Mouse (Mus musculus) ES-E14 (cell line): ENCODE results near the gene Bckdk. TPM values are rescaled to one million over a fixed set of nuclear protein-coding genes. Genes with fewer than 3 reads are reported as not detected.

Experiments
- DNase-seq: peaks from one replicate; pipeline ENCODE4 v3.0.0-alpha.2; 2013; ENCODE audit warnings: low read depth, low spot score
- H3K27ac ChIP-seq: 2 replicates; pipeline ENCODE4 v1.5.1; 2012; ENCODE audit warnings: low read depth, mild to moderate bottlenecking, low read length, moderate library complexity, mixed read lengths; ENCODE audit not compliant: poor library complexity, insufficient read depth, severe bottlenecking
- H3K36me3 ChIP-seq: 2 replicates; pipeline ENCODE4 v1.6.1; 2012; ENCODE audit warnings: mild to moderate bottlenecking, low read length, moderate library complexity, mixed read lengths; ENCODE audit not compliant: control insufficient read depth, poor library complexity, insufficient read depth, severe bottlenecking
- H3K4me1 ChIP-seq, 2 experiments: fragments of 150-350 bp in 1 of 2; sonication (generic) in 1 of 2; 2 replicates each; pipeline ENCODE4 v1.6.1; 2012; ENCODE audit warnings: low read length in 2 of 2, mild to moderate bottlenecking in 1 of 2, mixed read lengths in 1 of 2; ENCODE audit not compliant: control insufficient read depth in 2 of 2, insufficient read depth in 2 of 2, poor library complexity in 1 of 2
- H3K4me3 ChIP-seq, 2 experiments: fragments of 150-350 bp in 1 of 2; sonication (generic) in 1 of 2; 2 replicates each; pipeline ENCODE4 v1.5.1; 2012; ENCODE audit warnings: low read length in 2 of 2, low read depth in 1 of 2, mild to moderate bottlenecking in 1 of 2, mixed read lengths in 1 of 2; ENCODE audit not compliant: insufficient read depth in 1 of 2, poor library complexity in 1 of 2, severe bottlenecking in 1 of 2
- H3K9ac ChIP-seq: 2 replicates; pipeline ENCODE4 v1.6.1; 2012; ENCODE audit warnings: low read depth, mild to moderate bottlenecking, low read length, mixed read lengths; ENCODE audit not compliant: poor library complexity, insufficient read depth, severe bottlenecking
- H3K9me3 ChIP-seq: fragments of 150-350 bp; sonication (generic); 2 replicates; pipeline ENCODE4 v1.6.1; 2012; ENCODE audit warnings: low read depth, mild to moderate bottlenecking, low read length; ENCODE audit not compliant: control insufficient read depth, insufficient read depth
- CHD2 ChIP-seq: IDR thresholded peaks from 2 replicates; pipeline ENCODE4 v1.6.1; 2014; ENCODE audit warnings: mild to moderate bottlenecking, low read depth, low read length, inconsistent platforms
- HCFC1 ChIP-seq: IDR thresholded peaks from 2 replicates; pipeline ENCODE4 v1.6.1; 2012; ENCODE audit warnings: low read length, inconsistent platforms, borderline replicate concordance; ENCODE audit not compliant: insufficient read depth
- MAFK ChIP-seq: IDR thresholded peaks from 2 replicates; pipeline ENCODE4 v1.6.1; 2014; ENCODE audit warnings: mild to moderate bottlenecking, low read depth, low read length, inconsistent platforms; ENCODE audit not compliant: insufficient read depth
- ZC3H11A ChIP-seq: IDR thresholded peaks from 2 replicates; pipeline ENCODE4 v1.6.1; 2012; ENCODE audit warnings: low read depth, mild to moderate bottlenecking, inconsistent platforms, low read length, borderline replicate concordance
- ZNF384 ChIP-seq: IDR thresholded peaks from 2 replicates; pipeline ENCODE4 v1.6.1; 2012; ENCODE audit warnings: low read depth, low read length, inconsistent platforms
- in situ Hi-C, 2 experiments: fragments of 600-800 bp; cut with MboI; formaldehyde crosslinking; loops; one replicate each; pipeline ENCODE4 v1.15.1; 2025; ENCODE audit warnings: low sequenced_read_pairs in 2 of 2, inconsistent platforms in 1 of 2; ENCODE audit not compliant: unreplicated experiment in 2 of 2
- total RNA-seq: library from RNA; depleted of rRNA; stranded (reverse); fragments of 300-350 nt; gene quantifications from 2 replicates; pipeline ENCODE4 v1.2.3, GENCODE M21; 2012; rRNA removed

The Bckdk gene
- total RNA-seq, 1 experiment: 56.4 TPM

GRCm38 (mm10) chr7:127952864-127953581 is 49.1 kb downstream of the Bckdk start:
- in situ Hi-C loops: no loop called here
- Histone ChIP-seq H3K4me1 (peaks cover 2 to 5% of the 10 kb centered on the region in 2 experiments; a peak in 2 of 4 replicates), H3K9me3 (no peaks in the 10 kb centered on the region), H3K9ac (peak overlapping the region; percentile 55; the same call in 1 of the 2 replicates), H3K4me3 (peak overlapping the region; percentile 32 to 53), H3K36me3 (no peaks in the 10 kb centered on the region), H3K27ac (peak overlapping the region; percentile 73)
- DNase-seq: no peak
- TF ChIP-seq ZC3H11A (no peak), CHD2 (no peak), HCFC1 (no peak), MAFK (no peak), ZNF384 (no peak)

DNA sequence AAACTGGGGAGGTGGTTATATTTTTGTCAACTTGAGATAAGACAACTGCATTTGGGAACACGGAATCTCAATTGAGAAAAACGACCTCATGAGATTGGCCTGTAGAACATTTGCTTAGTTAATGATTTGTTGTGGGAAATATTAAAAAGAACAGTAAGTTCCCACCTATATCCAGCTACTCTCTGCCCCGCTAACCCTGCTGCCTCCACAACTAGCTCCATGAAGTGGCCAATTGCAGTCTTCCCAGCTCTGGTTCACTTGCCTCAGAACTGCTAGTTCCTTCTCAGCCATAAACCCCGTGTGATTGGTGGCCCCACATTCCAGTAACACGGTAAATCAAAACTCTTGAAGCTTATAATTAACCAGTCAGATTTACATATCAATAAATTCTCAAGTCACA is 55.5 kb downstream of the Bckdk start:
- Histone ChIP-seq H3K27ac (no peak overlapping the region), H3K9ac (no peak overlapping the region), H3K9me3 (no peaks in the 10 kb centered on the region), H3K36me3 (no peaks in the 10 kb centered on the region), H3K4me3 (no peak overlapping the region), H3K4me1 (no peaks in the 10 kb centered on the region)
- in situ Hi-C loops: no loop called here
- no peak for DNase-seq
- TF ChIP-seq ZC3H11A (no peak), MAFK (no peak), HCFC1 (no peak), ZNF384 (no peak), CHD2 (no peak)

Other genes starting within 250 kb of the Bckdk start
- 35.6 and 36.8 TPM in 2 replicates for gene Bcl7c, start 195.1 kb upstream of the Bckdk start, total RNA-seq
- 2.3 and 3.0 TPM in 2 replicates for gene Ctf1, start 191.3 kb upstream of the Bckdk start, total RNA-seq
- 0.69 and 0.71 TPM in 2 replicates for gene Ctf2, start 171.9 kb upstream of the Bckdk start, total RNA-seq
- 86.9 and 93.0 TPM in 2 replicates for gene Fbxl19, start 159.5 kb upstream of the Bckdk start, total RNA-seq
- 14.0 and 30.7 TPM in 2 replicates for gene Orai3, start 134.3 kb upstream of the Bckdk start, total RNA-seq
- gene Setd1a, start 127.4 kb upstream of the Bckdk start, total RNA-seq: 22.6 and 24.4 TPM in 2 replicates
- 1.5 and 1.9 TPM in 2 replicates for gene Gm49388, start 118.5 kb upstream of the Bckdk start, total RNA-seq
- 14.7 and 22.5 TPM in 2 replicates for gene Hsd3b7, start 103.5 kb upstream of the Bckdk start, total RNA-seq
- 20.9 and 23.7 TPM in 2 replicates for gene Stx4a, start 79.8 kb upstream of the Bckdk start, total RNA-seq
- 1.4 and 1.7 TPM in 2 replicates for gene Stx1b, start 79.5 kb upstream of the Bckdk start, total RNA-seq
- gene Zfp646, start 27.9 kb upstream of the Bckdk start, total RNA-seq: 44.7 and 52.5 TPM in 2 replicates
- gene Zfp668, start 27.3 kb upstream of the Bckdk start, total RNA-seq: 8.6 and 11.3 TPM in 2 replicates
- 0.67 and 0.69 TPM in 2 replicates for gene Prss53, start 13.1 kb upstream of the Bckdk start, total RNA-seq
- gene Gm21974, start 8.6 kb upstream of the Bckdk start, total RNA-seq: not detected in 2 replicates
- 88.5 and 115 TPM in 2 replicates for gene Vkorc1, start 8.5 kb upstream of the Bckdk start, total RNA-seq
- 35.1 and 35.6 TPM in 2 replicates for gene Kat8, start 8.4 kb downstream of the Bckdk start, total RNA-seq
- gene Prss8, start 26.0 kb downstream of the Bckdk start, total RNA-seq: 11.3 and 16.5 TPM in 2 replicates
- gene Prss36, start 42.6 kb downstream of the Bckdk start, total RNA-seq: 15.3 and 15.4 TPM in 2 replicates
- 91.6 and 142 TPM in 2 replicates for gene Fus, start 63.4 kb downstream of the Bckdk start, total RNA-seq
- gene Pycard, start 89.8 kb downstream of the Bckdk start, total RNA-seq: 38.7 and 62.1 TPM in 2 replicates
- 1.1 and 1.2 TPM in 2 replicates for gene Trim72, start 99.9 kb downstream of the Bckdk start, total RNA-seq
- 0.42 and 1.0 TPM in 2 replicates for gene Itgam, start 158.6 kb downstream of the Bckdk start, total RNA-seq
- gene Gm49368, start 158.6 kb downstream of the Bckdk start, total RNA-seq: not detected in 2 replicates
- gene Itgax, start 225.5 kb downstream of the Bckdk start, total RNA-seq: not detected in 2 replicates